Mouse (Mus musculus): ENCODE measurements around the gene Limk2. TPM values are rescaled to one million over a fixed set of nuclear protein-coding genes. Genes with fewer than 3 reads are reported as not detected.

The Limk2 gene
- polyA plus RNA-seq, 1 experiment from 2014 or later, result 7.6 TPM

DNA sequence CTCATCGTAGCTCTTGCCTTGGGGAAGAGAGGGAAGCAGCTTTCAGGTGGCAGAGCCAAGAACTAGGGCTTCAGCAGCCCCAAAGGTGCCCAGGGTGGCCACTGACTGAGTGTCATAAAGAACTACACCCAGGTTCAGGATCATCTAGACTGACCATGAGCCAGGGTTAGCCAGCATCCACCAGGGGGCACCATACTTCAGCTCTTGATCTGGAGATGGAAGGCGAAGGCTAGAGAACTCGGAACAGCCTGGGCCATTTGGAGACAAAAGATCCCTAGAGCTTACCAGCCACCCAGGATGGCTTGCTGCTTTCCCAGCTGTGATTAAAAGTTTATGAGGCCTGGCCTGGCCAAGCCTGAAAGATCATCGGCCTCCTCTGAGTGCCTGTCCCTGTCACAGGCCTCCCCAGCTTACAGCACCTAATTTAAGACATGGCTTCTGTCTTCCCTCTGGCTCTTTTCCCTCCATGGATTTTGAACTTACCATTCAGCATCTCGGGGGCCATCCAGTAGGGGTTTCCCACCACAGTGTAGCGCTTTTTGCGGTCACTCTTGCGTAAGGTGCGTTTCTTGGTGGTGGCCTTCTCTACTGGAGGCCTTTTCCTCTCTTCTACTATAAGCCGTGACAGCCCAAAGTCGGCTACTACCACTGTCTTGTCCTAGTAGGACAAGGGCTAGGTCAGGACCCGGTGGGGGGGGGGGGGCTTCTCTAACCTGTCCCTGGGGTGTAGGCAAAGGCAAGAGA, 61.7 kb downstream of the Limk2 start:
- ATAC-seq (ENCODE audit: insufficient read depth), result peak; percentile 60
- Histone ChIP-seq H3K36me3 (replicated peaks) (peaks cover 16% of the 10 kb centered on the region; the same call in 1 of the 2 replicates), H3K4me3 (replicated peaks) (no peak overlapping the region), H3K27me3 (no peaks in the 10 kb centered on the region), H3K4me1 (replicated peaks) (peaks cover 19% of the 10 kb centered on the region), H3K27ac (replicated peaks) (no peak overlapping the region), H3K9ac (no peak overlapping the region), H3K9me3 (replicated peaks) (no peaks in the 10 kb centered on the region), H3K4me2 (no peak overlapping the region)
- WGBS (ENCODE audit: insufficient replicate concordance), result 55% methylated on average over 12 of the region's 12 CpGs

DNA sequence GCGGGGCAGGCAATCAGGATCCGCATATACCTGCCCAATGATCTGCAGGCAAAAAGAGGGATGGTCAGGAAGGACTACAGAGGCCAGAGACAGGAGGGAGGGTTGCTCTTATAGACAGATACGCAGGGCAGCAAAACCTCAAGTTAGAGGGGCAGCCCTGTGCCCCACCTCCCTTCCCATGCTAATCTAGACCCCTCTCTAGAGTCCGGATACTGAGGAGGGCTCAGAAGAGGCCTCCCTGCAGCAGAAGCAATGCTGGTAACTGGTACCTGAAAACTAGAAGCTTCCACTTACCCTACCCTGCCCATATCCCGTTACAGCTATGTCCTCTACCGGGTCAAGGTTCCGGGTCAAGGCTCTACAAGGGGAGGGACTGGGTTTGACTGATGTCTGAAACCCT, 62.6 kb downstream of the Limk2 start:
- ATAC-seq (ENCODE audit: insufficient read depth), result no peak
- Histone ChIP-seq H3K9me3 (replicated peaks) (no peaks in the 10 kb centered on the region), H3K9ac (no peak overlapping the region), H3K4me3 (replicated peaks) (no peak overlapping the region), H3K4me2 (no peak overlapping the region), H3K27me3 (no peaks in the 10 kb centered on the region), H3K4me1 (replicated peaks) (peaks cover 19% of the 10 kb centered on the region), H3K27ac (replicated peaks) (no peak overlapping the region), H3K36me3 (replicated peaks) (peaks cover 9% of the 10 kb centered on the region; the same call in 1 of the 2 replicates)
- 84% methylated on average over 7 of the region's 7 CpGs for WGBS (ENCODE audit: insufficient replicate concordance)

GRCm38 (mm10) chr11:3344916-3345315, 64.1 kb downstream of the Limk2 start:
- peaks cover 5% of the 10 kb centered on the region; the same call in 1 of the 2 replicates for H3K36me3 ChIP-seq (replicated peaks)
- 69% methylated on average over 3 of the region's 3 CpGs for WGBS (ENCODE audit: insufficient replicate concordance)
- H3K9me3 ChIP-seq (replicated peaks), result no peaks in the 10 kb centered on the region

DNA sequence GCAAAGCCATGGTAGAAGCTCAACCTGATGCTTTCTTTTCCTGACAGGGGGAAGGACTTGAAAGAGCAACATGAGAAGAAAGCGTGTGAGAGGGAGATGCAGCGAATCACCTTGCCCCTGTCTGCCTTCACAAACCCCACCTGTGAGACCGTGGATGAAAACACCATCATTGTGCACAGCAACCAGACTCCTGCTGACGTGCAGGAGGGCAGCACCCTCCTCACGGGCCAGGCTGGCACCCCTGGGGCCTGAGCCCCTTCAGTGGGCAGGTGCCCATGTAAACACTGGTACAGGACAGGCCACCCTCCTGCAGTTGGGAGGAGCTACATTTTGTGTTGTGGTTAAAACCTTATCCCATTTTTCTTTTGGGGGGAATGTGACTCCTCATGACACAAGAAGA, 67.5 kb downstream of the Limk2 start:
- no peak for ATAC-seq (ENCODE audit: insufficient read depth)
- Histone ChIP-seq H3K27me3 (no peaks in the 10 kb centered on the region), H3K4me2 (no peak overlapping the region), H3K4me3 (replicated peaks) (no peak overlapping the region), H3K9ac (no peak overlapping the region), H3K36me3 (replicated peaks) (peaks cover 5% of the 10 kb centered on the region; the same call in 1 of the 2 replicates), H3K27ac (replicated peaks) (no peak overlapping the region), H3K9me3 (replicated peaks) (no peaks in the 10 kb centered on the region), H3K4me1 (replicated peaks) (no peaks in the 10 kb centered on the region; the same call in 1 of the 2 replicates)
- WGBS (ENCODE audit: insufficient replicate concordance), result 61% methylated on average over 5 of the region's 5 CpGs

More at GRCm38 (mm10) chr11:3344916-3345315, 64.1 kb downstream of the Limk2 start:
- Histone ChIP-seq H3K4me1 (replicated peaks) (peaks cover 19% of the 10 kb centered on the region), H3K9ac (no peak overlapping the region), H3K4me3 (replicated peaks) (no peak overlapping the region), H3K27me3 (no peaks in the 10 kb centered on the region), H3K27ac (replicated peaks) (no peak overlapping the region), H3K4me2 (no peak overlapping the region)
- no peak for ATAC-seq (ENCODE audit: insufficient read depth)

- Histone ChIP-seq H3K27me3 (peaks cover 18% of the 10 kb centered on the region), H3K27ac (replicated peaks) (no peak overlapping the region), H3K36me3 (replicated peaks) (no peaks in the 10 kb centered on the region), H3K4me1 (replicated peaks) (peaks cover 16% of the 10 kb centered on the region), H3K9me3 (replicated peaks) (no peaks in the 10 kb centered on the region), H3K4me2 (no peak overlapping the region), H3K4me3 (replicated peaks) (no peak overlapping the region), H3K9ac (no peak overlapping the region)
- ATAC-seq (ENCODE audit: insufficient read depth), result no peak
- 53% methylated on average over 5 of the region's 5 CpGs for WGBS (ENCODE audit: insufficient replicate concordance)
These were observed 71.0 kb downstream of the Limk2 start for GRCm38 (mm10) chr11:3337961-3338360.

GRCm38 (mm10) chr11:3337173-3337955, 71.6 kb downstream of the Limk2 start:
- Histone ChIP-seq H3K36me3 (replicated peaks) (no peaks in the 10 kb centered on the region), H3K27me3 (peaks cover 24% of the 10 kb centered on the region), H3K4me1 (replicated peaks) (peaks cover 22% of the 10 kb centered on the region), H3K9ac (no peak overlapping the region), H3K4me3 (replicated peaks) (no peak overlapping the region), H3K27ac (replicated peaks) (no peak overlapping the region), H3K4me2 (no peak overlapping the region), H3K9me3 (replicated peaks) (no peaks in the 10 kb centered on the region)
- ATAC-seq (ENCODE audit: insufficient read depth), result no peak
- WGBS (ENCODE audit: insufficient replicate concordance), result 49% methylated on average over 12 of the region's 12 CpGs

GRCm38 (mm10) chr11:3336602-3337001, 72.4 kb downstream of the Limk2 start:
- Histone ChIP-seq H3K4me1 (replicated peaks) (peaks cover 30% of the 10 kb centered on the region), H3K4me2 (no peak overlapping the region), H3K9me3 (replicated peaks) (no peaks in the 10 kb centered on the region), H3K27ac (replicated peaks) (no peak overlapping the region), H3K4me3 (replicated peaks) (no peak overlapping the region), H3K27me3 (peaks cover 32% of the 10 kb centered on the region), H3K9ac (no peak overlapping the region), H3K36me3 (replicated peaks) (no peaks in the 10 kb centered on the region)
- WGBS (ENCODE audit: insufficient replicate concordance), result 61% methylated on average over 3 of the region's 3 CpGs
- ATAC-seq (ENCODE audit: insufficient read depth), result no peak

GRCm38 (mm10) chr11:3335651-3336216, 73.3 kb downstream of the Limk2 start:
- no peaks in the 10 kb centered on the region for H3K36me3 ChIP-seq (replicated peaks)
- peaks cover 41% of the 10 kb centered on the region for H3K27me3 ChIP-seq
- no peaks in the 10 kb centered on the region for H3K9me3 ChIP-seq (replicated peaks)
- ATAC-seq (ENCODE audit: insufficient read depth), result no peak
- WGBS (ENCODE audit: insufficient replicate concordance), result 9% methylated on average over 11 of the region's 11 CpGs
- no peak overlapping the region for H3K9ac ChIP-seq
- peaks cover 39% of the 10 kb centered on the region for H3K4me1 ChIP-seq (replicated peaks)
- no peak overlapping the region; the same call in 1 of the 2 replicates for H3K4me2 ChIP-seq
- H3K4me3 ChIP-seq (replicated peaks), result no peak overlapping the region
- no peak overlapping the region for H3K27ac ChIP-seq (replicated peaks)

DNA sequence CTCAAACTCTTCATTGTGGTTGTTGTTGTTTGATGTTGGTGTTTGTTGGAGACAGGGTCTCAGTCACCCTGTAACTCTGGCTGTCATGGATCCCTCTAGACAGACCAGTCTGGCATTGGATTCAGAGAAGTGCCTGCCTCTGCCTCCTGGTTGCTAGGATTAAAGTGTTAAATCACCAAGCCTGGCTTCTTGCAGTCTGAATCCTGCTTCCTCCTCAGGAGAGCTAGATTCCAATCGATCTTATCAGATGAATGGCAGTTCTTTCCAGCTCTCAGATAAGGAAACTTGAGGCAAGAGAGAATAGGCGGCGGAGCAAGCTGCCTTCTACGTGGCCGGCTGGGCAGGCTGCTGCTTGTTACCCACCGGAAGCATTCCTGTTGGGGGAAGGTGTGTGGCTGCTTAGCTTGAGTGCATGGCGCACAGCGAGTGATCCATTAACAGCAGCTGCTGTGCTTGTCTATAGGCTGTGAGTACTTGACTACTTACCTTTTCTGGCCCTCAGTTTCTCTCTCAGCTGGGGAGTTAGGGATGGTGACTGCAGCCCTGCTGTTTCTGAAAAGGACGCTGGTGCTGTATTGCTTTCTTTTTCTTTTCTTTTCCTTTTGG, 74.2 kb downstream of the Limk2 start:
- Histone ChIP-seq H3K4me3 (replicated peaks) (no peak overlapping the region), H3K9ac (no peak overlapping the region), H3K4me1 (replicated peaks) (peaks cover 43% of the 10 kb centered on the region), H3K9me3 (replicated peaks) (no peaks in the 10 kb centered on the region), H3K36me3 (replicated peaks) (no peaks in the 10 kb centered on the region), H3K27me3 (peaks cover 46% of the 10 kb centered on the region), H3K4me2 (no peak overlapping the region), H3K27ac (replicated peaks) (no peak overlapping the region)
- 23% methylated on average over 9 of the region's 9 CpGs for WGBS (ENCODE audit: insufficient replicate concordance)
- ATAC-seq (ENCODE audit: insufficient read depth), result no peak

GRCm38 (mm10) chr11:3334141-3334710, 74.8 kb downstream of the Limk2 start:
- H3K27ac ChIP-seq (replicated peaks), result no peak overlapping the region
- H3K36me3 ChIP-seq (replicated peaks), result no peaks in the 10 kb centered on the region
- H3K27me3 ChIP-seq, result peaks cover 46% of the 10 kb centered on the region
- 67% methylated on average over 11 of the region's 11 CpGs for WGBS (ENCODE audit: insufficient replicate concordance)
- no peaks in the 10 kb centered on the region for H3K9me3 ChIP-seq (replicated peaks)
- peaks cover 43% of the 10 kb centered on the region for H3K4me1 ChIP-seq (replicated peaks)
- H3K4me3 ChIP-seq (replicated peaks), result no peak overlapping the region
- H3K9ac ChIP-seq, result no peak overlapping the region
- ATAC-seq (ENCODE audit: insufficient read depth), result no peak
- H3K4me2 ChIP-seq, result no peak overlapping the region

All from liver, embryonic 15.5 days (tissue).